Mouse (Mus musculus) MEL (cell line): ENCODE data around the gene Endou.

Experiments used
- BHLHE40 ChIP-seq: IDR thresholded peaks from 2 replicates; pipeline ENCODE4 v1.6.1; 2012; ENCODE audit warnings: low read depth, mild to moderate bottlenecking, inconsistent platforms, low read length, improper control_type of control experiment, borderline replicate concordance
- CTCF ChIP-seq, 3 experiments: IDR thresholded peaks in 2 of 3; conservative IDR thresholded peaks in 1 of 3; 2 replicates each; pipeline ENCODE4 v1.5.1; 2011 to 2012; ENCODE audit warnings: low read length in 3 of 3, low read depth in 2 of 3, mild to moderate bottlenecking in 2 of 3, improper control_type of control experiment in 1 of 3, inconsistent platforms in 1 of 3, mixed read lengths in 1 of 3, moderate library complexity in 1 of 3; ENCODE audit not compliant: control insufficient read depth in 1 of 3, insufficient read depth in 1 of 3, poor library complexity in 1 of 3, severe bottlenecking in 1 of 3
- POLR2A ChIP-seq, 2 experiments: IDR thresholded peaks; 2 replicates each; pipeline ENCODE4 v1.6.1; 2011 to 2012; ENCODE audit warnings: low read length in 2 of 2, mild to moderate bottlenecking in 2 of 2, control low read depth in 1 of 2, improper control_type of control experiment in 1 of 2, low read depth in 1 of 2, moderate library complexity in 1 of 2; ENCODE audit not compliant: control insufficient read depth in 1 of 2, insufficient read depth in 1 of 2, poor library complexity in 1 of 2
- SIN3A ChIP-seq: IDR thresholded peaks from 2 replicates; pipeline ENCODE4 v1.6.1; 2012; ENCODE audit warnings: low read length, improper control_type of control experiment, inconsistent platforms
- ZNF384 ChIP-seq: IDR thresholded peaks from 2 replicates; pipeline ENCODE4 v1.6.1; 2012; ENCODE audit warnings: low read depth, mild to moderate bottlenecking, inconsistent platforms, low read length, improper control_type of control experiment

- no peak for TF ChIP-seq POLR2A (IDR thresholded peaks at IDR 0.05; ENCODE audit: control insufficient read depth in 1 of 2, insufficient read depth in 1 of 2, low read depth in 1 of 2, low read length in 2 of 2, poor library complexity in 1 of 2)
- TF ChIP-seq BHLHE40 = no peak
- no peak for TF ChIP-seq ZNF384
- no peak for TF ChIP-seq CTCF (IDR thresholded peaks at IDR 0.05 in 2 of 3, conservative IDR thresholded peaks at IDR 0.05 in 1 of 3; ENCODE audit: control insufficient read depth in 1 of 3, insufficient read depth in 1 of 3, low read depth in 2 of 3, low read length in 3 of 3, poor library complexity in 1 of 3, severe bottlenecking in 1 of 3)
- no peak for TF ChIP-seq SIN3A
These were observed 47.0 kb downstream of the Endou start for GRCm38 (mm10) chr15:97684118-97684517.
